Mouse (Mus musculus): ENCODE data around the gene Gdf15. TPM values are rescaled to one million over a fixed set of nuclear protein-coding genes. Genes with fewer than 3 reads are reported as not detected.

Gene Gdf15
- total and polyA plus RNA-seq, 2 experiments: 5.8 to 27.7 TPM

- Histone ChIP-seq H3K36me3 (ENCODE audit: control insufficient read depth, insufficient read depth, low read length) (no peaks in the 10 kb centered on the region), H3K4me3 (ENCODE audit: insufficient read depth, low read depth, low read length) (peak overlapping the region; percentile 55), H3K27ac (replicated peaks; ENCODE audit: insufficient read depth, low read depth, low read length) (peak overlapping the region; percentile 88), H3K9ac (ENCODE audit: low read depth, low read length) (peak overlapping the region; percentile 70), H3K4me1 (ENCODE audit: control insufficient read depth, insufficient read depth, low read length) (peaks cover 4% of the 10 kb centered on the region; the same call in 1 of the 2 replicates), H3K79me2 (ENCODE audit: control insufficient read depth, insufficient read depth, low read length) (peaks cover 2% of the 10 kb centered on the region; the same call in 1 of the 2 replicates), H3K27me3 (ENCODE audit: control insufficient read depth, insufficient read depth, low read length) (peaks cover 3% of the 10 kb centered on the region; the same call in 1 of the 2 replicates)
- DNase-seq (ENCODE audit: extremely low read depth, low read depth, low spot score): peak; percentile 59
- 4% methylated on average over 43 of the region's 45 CpGs for WGBS
- TF ChIP-seq CTCF (IDR thresholded peaks at IDR 0.05; ENCODE audit: low read depth, low read length) (no peak), POLR2A (IDR thresholded peaks at IDR 0.05; ENCODE audit: extremely low read depth, insufficient read depth, low read length) (peak; percentile 53; the same call in 1 of the 2 replicates)
Measured at GRCm38 (mm10) chr8:70609849-70610795, 22.1 kb downstream of the Gdf15 start.

GRCm38 (mm10) chr8:70609368-70609848 lies 22.8 kb downstream of the Gdf15 start:
- H3K4me1 ChIP-seq (ENCODE audit: control insufficient read depth, insufficient read depth, low read length): peaks cover 4% of the 10 kb centered on the region; the same call in 1 of the 2 replicates
- peaks cover 2% of the 10 kb centered on the region; the same call in 1 of the 2 replicates for H3K79me2 ChIP-seq (ENCODE audit: control insufficient read depth, insufficient read depth, low read length)
- H3K4me3 ChIP-seq (ENCODE audit: insufficient read depth, low read depth, low read length): peak overlapping the region; percentile 55
- no peaks in the 10 kb centered on the region for H3K36me3 ChIP-seq (ENCODE audit: control insufficient read depth, insufficient read depth, low read length)
- H3K27ac ChIP-seq (replicated peaks; ENCODE audit: insufficient read depth, low read depth, low read length): peak overlapping the region; percentile 87
- no peak for DNase-seq (ENCODE audit: extremely low read depth, low read depth, low spot score)
- peaks cover 3% of the 10 kb centered on the region; the same call in 1 of the 2 replicates for H3K27me3 ChIP-seq (ENCODE audit: control insufficient read depth, insufficient read depth, low read length)
- H3K9ac ChIP-seq (ENCODE audit: low read depth, low read length): peak overlapping the region; percentile 70
- peak; percentile 50; the same call in 1 of the 2 replicates for TF ChIP-seq POLR2A (IDR thresholded peaks at IDR 0.05; ENCODE audit: extremely low read depth, insufficient read depth, low read length)
- TF ChIP-seq CTCF (IDR thresholded peaks at IDR 0.05; ENCODE audit: low read depth, low read length): no peak
- 2% methylated on average over 38 of the region's 39 CpGs for WGBS

GRCm38 (mm10) chr8:70608749-70609367 lies 23.4 kb downstream of the Gdf15 start, which contains the start of gene Ssbp4:
Ssbp4 (minus strand) TSS chr8:70608872.
- 3% methylated on average over 26 of the region's 26 CpGs for WGBS
- peaks cover 4% of the 10 kb centered on the region; the same call in 1 of the 2 replicates for H3K4me1 ChIP-seq (ENCODE audit: control insufficient read depth, insufficient read depth, low read length)
- DNase-seq (ENCODE audit: extremely low read depth, low read depth, low spot score): no peak
- H3K4me3 ChIP-seq (ENCODE audit: insufficient read depth, low read depth, low read length): peak within 1 kb of the TSS; percentile 93
- peaks cover 3% of the 10 kb centered on the region; the same call in 1 of the 2 replicates for H3K27me3 ChIP-seq (ENCODE audit: control insufficient read depth, insufficient read depth, low read length)
- H3K27ac ChIP-seq (replicated peaks; ENCODE audit: insufficient read depth, low read depth, low read length): peak within 1 kb of the TSS; percentile 87
- H3K9ac ChIP-seq (ENCODE audit: low read depth, low read length): peak within 1 kb of the TSS; percentile 98
- no peak for TF ChIP-seq CTCF (IDR thresholded peaks at IDR 0.05; ENCODE audit: low read depth, low read length)
- TF ChIP-seq POLR2A (IDR thresholded peaks at IDR 0.05; ENCODE audit: extremely low read depth, insufficient read depth, low read length): no peak
- no peaks in the 10 kb centered on the region for H3K36me3 ChIP-seq (ENCODE audit: control insufficient read depth, insufficient read depth, low read length)
- H3K79me2 ChIP-seq (ENCODE audit: control insufficient read depth, insufficient read depth, low read length): peaks cover 2% of the 10 kb centered on the region; the same call in 1 of the 2 replicates

GRCm38 (mm10) chr8:70607898-70608748 lies 24.1 kb downstream of the Gdf15 start:
- 3% methylated on average over 84 of the region's 84 CpGs for WGBS
- Histone ChIP-seq H3K79me2 (ENCODE audit: control insufficient read depth, insufficient read depth, low read length) (peaks cover 2% of the 10 kb centered on the region; the same call in 1 of the 2 replicates), H3K4me3 (ENCODE audit: insufficient read depth, low read depth, low read length) (peak overlapping the region; percentile 93), H3K27ac (replicated peaks; ENCODE audit: insufficient read depth, low read depth, low read length) (peak overlapping the region; percentile 52), H3K4me1 (ENCODE audit: control insufficient read depth, insufficient read depth, low read length) (peaks cover 4% of the 10 kb centered on the region; the same call in 1 of the 2 replicates), H3K36me3 (ENCODE audit: control insufficient read depth, insufficient read depth, low read length) (no peaks in the 10 kb centered on the region), H3K9ac (ENCODE audit: low read depth, low read length) (peak overlapping the region; percentile 98), H3K27me3 (ENCODE audit: control insufficient read depth, insufficient read depth, low read length) (peaks cover 3% of the 10 kb centered on the region; the same call in 1 of the 2 replicates)
- no peak for TF ChIP-seq POLR2A (IDR thresholded peaks at IDR 0.05; ENCODE audit: extremely low read depth, insufficient read depth, low read length)
- no peak for TF ChIP-seq CTCF (IDR thresholded peaks at IDR 0.05; ENCODE audit: low read depth, low read length)
- DNase-seq (ENCODE audit: extremely low read depth, low read depth, low spot score): no peak

- TF ChIP-seq CTCF (IDR thresholded peaks at IDR 0.05; ENCODE audit: low read depth, low read length) (no peak), POLR2A (IDR thresholded peaks at IDR 0.05; ENCODE audit: extremely low read depth, insufficient read depth, low read length) (no peak)
- Histone ChIP-seq H3K27ac (replicated peaks; ENCODE audit: insufficient read depth, low read depth, low read length) (no peak overlapping the region), H3K4me1 (ENCODE audit: control insufficient read depth, insufficient read depth, low read length) (peaks cover 4% of the 10 kb centered on the region; the same call in 1 of the 2 replicates), H3K36me3 (ENCODE audit: control insufficient read depth, insufficient read depth, low read length) (no peaks in the 10 kb centered on the region), H3K27me3 (ENCODE audit: control insufficient read depth, insufficient read depth, low read length) (peaks cover 3% of the 10 kb centered on the region; the same call in 1 of the 2 replicates), H3K9ac (ENCODE audit: low read depth, low read length) (peak overlapping the region; percentile 98), H3K4me3 (ENCODE audit: insufficient read depth, low read depth, low read length) (peak overlapping the region; percentile 93), H3K79me2 (ENCODE audit: control insufficient read depth, insufficient read depth, low read length) (peaks cover 2% of the 10 kb centered on the region; the same call in 1 of the 2 replicates)
- no peak for DNase-seq (ENCODE audit: extremely low read depth, low read depth, low spot score)
- 34% methylated on average over 6 of the region's 6 CpGs for WGBS
Measured at GRCm38 (mm10) chr8:70607603-70607897, 24.7 kb downstream of the Gdf15 start.

All from liver, adult 2 months (tissue).